Mouse (Mus musculus) lung, embryonic 15.5 days (tissue): ENCODE results near the gene Copa. TPM values are rescaled to one million over a fixed set of nuclear protein-coding genes. Genes with fewer than 3 reads are reported as not detected.

ENCODE experiments used
- polyA plus RNA-seq: library from polyadenylated mRNA; unstranded; fragments of >200 nt; fragmentation: Nextera tagmentation; extraction: Ambion mirVana; gene quantifications from 2 replicates; pipeline ENCODE4 v1.2.1, GENCODE M21; 2015

Gene Copa
- polyA plus RNA-seq, 1 experiment from 2014 or later, result 235 TPM

Other genes with a start within 250 kb of the Copa start
- 1.7 and 2.1 TPM in 2 replicates for gene Cd84, start 242.8 kb upstream of the Copa start, polyA plus RNA-seq
- not detected in 2 replicates for gene Gm10521, start 186.9 kb upstream of the Copa start, polyA plus RNA-seq
- 0.81 and 2.9 TPM in 2 replicates for gene Slamf6, start 165.0 kb upstream of the Copa start, polyA plus RNA-seq
- 11.5 and 14.1 TPM in 2 replicates for gene Vangl2, start 54.1 kb upstream of the Copa start, polyA plus RNA-seq
- not detected in 2 replicates for gene Nhlh1, start 25.0 kb upstream of the Copa start, polyA plus RNA-seq
- gene Ncstn, start 266 bp downstream of the Copa start, polyA plus RNA-seq, result 131 and 132 TPM in 2 replicates
- gene Pex19, start 44.2 kb downstream of the Copa start, polyA plus RNA-seq, result 117 and 123 TPM in 2 replicates
- gene Dcaf8, start 65.6 kb downstream of the Copa start, polyA plus RNA-seq, result 131 and 134 TPM in 2 replicates
- 142 and 146 TPM in 2 replicates for gene Pea15a, start 124.3 kb downstream of the Copa start, polyA plus RNA-seq
- 8.5 and 10.0 TPM in 2 replicates for gene Casq1, start 137.3 kb downstream of the Copa start, polyA plus RNA-seq
- not detected in 2 replicates for gene Atp1a4, start 175.9 kb downstream of the Copa start, polyA plus RNA-seq
- gene Igsf8, start 179.1 kb downstream of the Copa start, polyA plus RNA-seq, result 46.2 and 49.4 TPM in 2 replicates
- 5.7 and 6.2 TPM in 2 replicates for gene Atp1a2, start 215.5 kb downstream of the Copa start, polyA plus RNA-seq
- 0.04 TPM in 1 of 2 replicates, not detected in the other for gene Kcnj9, start 246.8 kb downstream of the Copa start, polyA plus RNA-seq